In genomic region chr1:131632216-131632615, GRCm38 (mm10) we compare ENCODE assay signal across 20 mouse cellular contexts. TPM values are rescaled to one million over a fixed set of nuclear protein-coding genes. Genes with fewer than 3 reads are reported as not detected.
A peak's percentile ranks its signal among the peaks of the same experiment; 100 is the strongest.
DNase-seq lines count a peak whose midpoint lies in the region; ATAC-seq and TF ChIP-seq lines count a peak whose summit lies in the region.
"Not testable (repeated sequence)": the region's sequence is repeated elsewhere in the genome, so short reads cannot be mapped to it uniquely, and the experiment has no call there.
"Had no signal": no experiment of that assay in that cellular context is flagged by ENCODE, and none has a peak within 500 bp of the region (broad histone marks: within the 10 kb centered on the region; RNA-seq: fewer than 3 reads in every experiment).

No protein-coding gene starts in this region.

- not testable (repeated sequence) for H3K4me2 ChIP-seq in forebrain, postnatal 0 days (ENCODE audit: low read depth); hindbrain, postnatal 0 days (ENCODE audit: low read depth, low read length); neural tube, embryonic 11.5 days (ENCODE audit: low read depth)

- TF ChIP-seq CTCF in forebrain, postnatal 0 days (IDR thresholded peaks at IDR 0.05; ENCODE audit: low read depth); hindbrain, postnatal 0 days (IDR thresholded peaks at IDR 0.05; ENCODE audit: low read depth): not testable (repeated sequence)

- not testable (repeated sequence) for H3K27ac ChIP-seq in forebrain, postnatal 0 days (ENCODE audit: low read depth, low read length); hindbrain, postnatal 0 days; neural tube, embryonic 11.5 days (ENCODE audit: low read depth, low read length)

- intact Hi-C loops in left cerebral cortex, postnatal 4 days (cut with DNase I): not testable (repeated sequence)

- ATAC-seq in forebrain, postnatal 0 days; hindbrain, postnatal 0 days; neural tube, embryonic 11.5 days (ENCODE audit: insufficient read depth, low FRiP score, low TSS enrichment): not testable (repeated sequence)

- H3K36me3 ChIP-seq in forebrain, postnatal 0 days (ENCODE audit: insufficient read depth); hindbrain, postnatal 0 days (ENCODE audit: insufficient read depth, low read length); neural tube, embryonic 11.5 days (ENCODE audit: control insufficient read depth, insufficient read depth, low read length): not testable (repeated sequence)

- H3K4me1 ChIP-seq in forebrain, postnatal 0 days (ENCODE audit: insufficient read depth); hindbrain, postnatal 0 days (ENCODE audit: insufficient read depth, low read length); neural tube, embryonic 11.5 days (ENCODE audit: control insufficient read depth, insufficient read depth, low read length): not testable (repeated sequence)

- peak; percentile 22 for DNase-seq in adrenal gland, postnatal 14 days
- peak; percentile 16 to 26 for DNase-seq in cerebellum, postnatal 14 days
- DNase-seq in forebrain, postnatal 0 days: peak; percentile 29
- DNase-seq in hindbrain, postnatal 0 days (ENCODE audit: low spot score): peak; percentile 65
- DNase-seq in left cerebral cortex, postnatal 4 days: peak; percentile 44
- peak; percentile 12 for DNase-seq in lung, postnatal 14 days
- peak; percentile 20 for DNase-seq in neural tube, embryonic 11.5 days (ENCODE audit: low spot score)
- peak; percentile 35 for DNase-seq in right cerebral cortex, postnatal 4 days

- H3K9ac ChIP-seq in forebrain, postnatal 0 days; hindbrain, postnatal 0 days (replicated peaks; ENCODE audit: low read length); neural tube, embryonic 11.5 days (ENCODE audit: low read length): not testable (repeated sequence)

- 24% methylated on average over 6 of the region's 6 CpGs for WGBS in forebrain, postnatal 0 days
- WGBS in hindbrain, postnatal 0 days: 24% methylated on average over 6 of the region's 6 CpGs
- WGBS in neural tube, embryonic 11.5 days: 88% methylated on average over 6 of the region's 6 CpGs

- H3K4me3 ChIP-seq in forebrain, postnatal 0 days (ENCODE audit: low read depth, low read length); hindbrain, postnatal 0 days (ENCODE audit: low read length); neural tube, embryonic 11.5 days (ENCODE audit: low read depth, low read length): not testable (repeated sequence)

- H3K9me3 ChIP-seq in forebrain, postnatal 0 days (ENCODE audit: low read length); hindbrain, postnatal 0 days (ENCODE audit: low read length); neural tube, embryonic 11.5 days (ENCODE audit: control insufficient read depth, low read length): not testable (repeated sequence)

- not testable (repeated sequence) for H3K27me3 ChIP-seq in forebrain, postnatal 0 days (ENCODE audit: insufficient read depth, low read length); hindbrain, postnatal 0 days (ENCODE audit: insufficient read depth, low read length); neural tube, embryonic 11.5 days (ENCODE audit: control insufficient read depth, insufficient read depth, low read length)

RNA-seq across cellular contexts. Expression of gene Ctse, which starts 5.9 kb away (rescaled TPM):
- total RNA-seq in adrenal gland, postnatal 14 days (2021): 9.2 and 23.3 TPM in 2 replicates
- total RNA-seq in forebrain, postnatal 0 days (2014; rRNA removed): 0.23 and 0.57 TPM in 2 replicates
- polyA plus RNA-seq in forebrain, postnatal 0 days (2015; fragmentation: Nextera tagmentation; extraction: Ambion mirVana): 0.08 TPM in 1 of 2 replicates, not detected in the other
- not detected in 2 replicates for total RNA-seq in hindbrain, postnatal 0 days (2014; rRNA removed)
- polyA plus RNA-seq in hindbrain, postnatal 0 days (2015; fragmentation: Nextera tagmentation; extraction: Ambion mirVana): not detected in 2 replicates
- under 1 TPM in 1 of 2 experiments, not detected in 1; 0.20 TPM for total RNA-seq in left cerebral cortex, postnatal 4 days (2021)
- 0.18 and 0.49 TPM in 2 replicates for polyA plus RNA-seq in neural tube, embryonic 11.5 days (2014; fragmentation: Nextera tagmentation; extraction: Ambion mirVana)
- polyA plus RNA-seq: forebrain, embryonic 12.5 days; heart, embryonic 14.5 days; hindbrain, embryonic 13.5 days; Patski had no signal

RNA-seq across cellular contexts. Expression of gene Avpr1b, which starts 33.2 kb away (rescaled TPM):
- total RNA-seq in adrenal gland, postnatal 14 days (2021): 0.19 and 0.22 TPM in 2 replicates
- total RNA-seq in forebrain, postnatal 0 days (2014; rRNA removed): not detected in 2 replicates
- polyA plus RNA-seq in forebrain, postnatal 0 days (2015; fragmentation: Nextera tagmentation; extraction: Ambion mirVana): not detected in 2 replicates
- not detected in 2 replicates for total RNA-seq in hindbrain, postnatal 0 days (2014; rRNA removed)
- not detected in 2 replicates for polyA plus RNA-seq in hindbrain, postnatal 0 days (2015; fragmentation: Nextera tagmentation; extraction: Ambion mirVana)
- total RNA-seq in left cerebral cortex, postnatal 4 days (2021): not detected
- not detected in 2 replicates for polyA plus RNA-seq in neural tube, embryonic 11.5 days (2014; fragmentation: Nextera tagmentation; extraction: Ambion mirVana)
- total RNA-seq: adrenal gland, adult 2 months; common myeloid progenitor, adult 5-6 weeks; gastrocnemius, adult 2 months; gastrocnemius, postnatal 36 days; heart, postnatal 10 days; hematopoietic stem cell, adult 5-6 weeks had no signal
- polyA plus RNA-seq: adrenal gland, adult 2 months; embryonic facial prominence, embryonic 12.5 days; forebrain, embryonic 12.5 days; heart, embryonic 14.5 days; hindbrain, embryonic 13.5 days; Patski had no signal

RNA-seq across cellular contexts. Expression of gene Rab7b, which starts 56.3 kb away (rescaled TPM):
- 2.7 and 3.5 TPM in 2 replicates for total RNA-seq in adrenal gland, postnatal 14 days (2021)
- total RNA-seq in forebrain, postnatal 0 days (2014; rRNA removed): 0.29 and 0.85 TPM in 2 replicates
- polyA plus RNA-seq in forebrain, postnatal 0 days (2015; fragmentation: Nextera tagmentation; extraction: Ambion mirVana): 1.3 and 1.9 TPM in 2 replicates
- 0.10 and 2.8 TPM in 2 replicates for total RNA-seq in hindbrain, postnatal 0 days (2014; rRNA removed)
- polyA plus RNA-seq in hindbrain, postnatal 0 days (2015; fragmentation: Nextera tagmentation; extraction: Ambion mirVana): 1.2 and 1.6 TPM in 2 replicates
- 1 to 10 TPM in 1 of 2 experiments, under 1 TPM in 1; 0.93 to 1.8 TPM for total RNA-seq in left cerebral cortex, postnatal 4 days (2021)
- 0.62 and 0.99 TPM in 2 replicates for polyA plus RNA-seq in neural tube, embryonic 11.5 days (2014; fragmentation: Nextera tagmentation; extraction: Ambion mirVana)
- total RNA-seq: CH12.LX had no signal

Comparison
In these comparisons a context has a peak if more than half of its experiments do, and no peak if none do; other contexts are left out.
1. DNase-seq: peak in every context shown above with its lines; median percentile 65 in hindbrain, postnatal 0 days; 44 in left cerebral cortex, postnatal 4 days; 35 in right cerebral cortex, postnatal 4 days; 29 in forebrain, postnatal 0 days; 22 in adrenal gland, postnatal 14 days; 21 in cerebellum, postnatal 14 days; 20 in neural tube, embryonic 11.5 days; 12 in lung, postnatal 14 days.